Mouse (Mus musculus): ENCODE results near the gene Thbs4. TPM values are rescaled to one million over a fixed set of nuclear protein-coding genes. Genes with fewer than 3 reads are reported as not detected.

Thbs4 gene
- polyA plus RNA-seq, 2 experiments, result 0.03 to 0.12 TPM

- no peak overlapping the region for H3K4me2 ChIP-seq (ENCODE audit: low read depth)
- no peak overlapping the region for H3K27ac ChIP-seq
- peaks cover 23% of the 10 kb centered on the region for H3K36me3 ChIP-seq (replicated peaks; ENCODE audit: control insufficient read depth, insufficient read depth, low read depth)
- 90% methylated on average over 1 of the region's 1 CpGs for WGBS (ENCODE audit: insufficient replicate concordance)
- ATAC-seq (ENCODE audit: insufficient read depth) (no peak), DNase-seq (ENCODE audit: low read depth in 3 of 3, low spot score in 3 of 3) (no peak)
- TF ChIP-seq CTCF (IDR thresholded peaks at IDR 0.05; ENCODE audit: low read depth), result no peak
- no peak for TF ChIP-seq EP300 (IDR thresholded peaks at IDR 0.05; ENCODE audit: low read depth)
- H3K9me3 ChIP-seq (ENCODE audit: control insufficient read depth, low read length), result no peaks in the 10 kb centered on the region
- no peak overlapping the region for H3K9ac ChIP-seq (replicated peaks)
- H3K4me1 ChIP-seq (replicated peaks; ENCODE audit: control insufficient read depth in 2 of 2, insufficient read depth in 2 of 2, low read length in 1 of 2), result peaks cover 0 to 5% of the 10 kb centered on the region in 2 experiments; a peak in 1 of 4 replicates
- H3K4me3 ChIP-seq (ENCODE audit: insufficient read depth in 1 of 2, low read depth in 2 of 2, low read length in 2 of 2), result no peak overlapping the region
- no peaks in the 10 kb centered on the region for H3K27me3 ChIP-seq (ENCODE audit: control insufficient read depth, insufficient read depth, low read length)
Observed at GRCm38 (mm10) chr13:92711821-92712220, 82.8 kb downstream of the Thbs4 start.

- Histone ChIP-seq H3K4me1 (replicated peaks; ENCODE audit: control insufficient read depth in 2 of 2, insufficient read depth in 2 of 2, low read length in 1 of 2) (peaks cover 0 to 10% of the 10 kb centered on the region in 2 experiments; a peak in 2 of 4 replicates), H3K9me3 (ENCODE audit: control insufficient read depth, low read length) (no peaks in the 10 kb centered on the region), H3K4me3 (ENCODE audit: insufficient read depth in 1 of 2, low read depth in 2 of 2, low read length in 2 of 2) (no peak overlapping the region), H3K27me3 (ENCODE audit: control insufficient read depth, insufficient read depth, low read length) (no peaks in the 10 kb centered on the region), H3K27ac (no peak overlapping the region), H3K36me3 (replicated peaks; ENCODE audit: control insufficient read depth, insufficient read depth, low read depth) (peaks cover 31% of the 10 kb centered on the region), H3K4me2 (ENCODE audit: low read depth) (no peak overlapping the region), H3K9ac (replicated peaks) (no peak overlapping the region)
- no peak for TF ChIP-seq CTCF (IDR thresholded peaks at IDR 0.05; ENCODE audit: low read depth)
- TF ChIP-seq EP300 (IDR thresholded peaks at IDR 0.05; ENCODE audit: low read depth), result no peak
- no peak for ATAC-seq (ENCODE audit: insufficient read depth)
- DNase-seq (ENCODE audit: low read depth in 3 of 3, low spot score in 3 of 3), result no peak
- 16% methylated on average over 1 of the region's 1 CpGs for WGBS (ENCODE audit: insufficient replicate concordance)
Observed at GRCm38 (mm10) chr13:92710361-92710760, 84.3 kb downstream of the Thbs4 start.

GRCm38 (mm10) chr13:92709535-92709934, 85.1 kb downstream of the Thbs4 start:
- DNase-seq (ENCODE audit: low read depth in 3 of 3, low spot score in 3 of 3) (no peak), ATAC-seq (ENCODE audit: insufficient read depth) (no peak)
- Histone ChIP-seq H3K27ac (no peak overlapping the region), H3K27me3 (ENCODE audit: control insufficient read depth, insufficient read depth, low read length) (no peaks in the 10 kb centered on the region), H3K36me3 (replicated peaks; ENCODE audit: control insufficient read depth, insufficient read depth, low read depth) (peaks cover 36% of the 10 kb centered on the region), H3K4me2 (ENCODE audit: low read depth) (no peak overlapping the region), H3K9me3 (ENCODE audit: control insufficient read depth, low read length) (no peaks in the 10 kb centered on the region), H3K9ac (replicated peaks) (no peak overlapping the region), H3K4me3 (ENCODE audit: insufficient read depth in 1 of 2, low read depth in 2 of 2, low read length in 2 of 2) (no peak overlapping the region), H3K4me1 (replicated peaks; ENCODE audit: control insufficient read depth in 2 of 2, insufficient read depth in 2 of 2, low read length in 1 of 2) (peaks cover 0 to 12% of the 10 kb centered on the region in 2 experiments; a peak in 2 of 4 replicates)
- TF ChIP-seq CTCF (IDR thresholded peaks at IDR 0.05; ENCODE audit: low read depth), result no peak
- TF ChIP-seq EP300 (IDR thresholded peaks at IDR 0.05; ENCODE audit: low read depth), result no peak
- 74% methylated on average over 3 of the region's 3 CpGs for WGBS (ENCODE audit: insufficient replicate concordance)

- Histone ChIP-seq H3K27ac (no peak overlapping the region), H3K9me3 (ENCODE audit: control insufficient read depth, low read length) (no peaks in the 10 kb centered on the region), H3K27me3 (ENCODE audit: control insufficient read depth, insufficient read depth, low read length) (no peaks in the 10 kb centered on the region), H3K36me3 (replicated peaks; ENCODE audit: control insufficient read depth, insufficient read depth, low read depth) (peaks cover 38% of the 10 kb centered on the region), H3K4me3 (ENCODE audit: insufficient read depth in 1 of 2, low read depth in 2 of 2, low read length in 2 of 2) (no peak overlapping the region), H3K4me1 (replicated peaks; ENCODE audit: control insufficient read depth in 2 of 2, insufficient read depth in 2 of 2, low read length in 1 of 2) (peaks cover 0 to 12% of the 10 kb centered on the region in 2 experiments; a peak in 2 of 4 replicates), H3K4me2 (ENCODE audit: low read depth) (no peak overlapping the region), H3K9ac (replicated peaks) (no peak overlapping the region)
- no peak for ATAC-seq (ENCODE audit: insufficient read depth)
- no peak for DNase-seq (ENCODE audit: low read depth in 3 of 3, low spot score in 3 of 3)
- TF ChIP-seq CTCF (IDR thresholded peaks at IDR 0.05; ENCODE audit: low read depth), result no peak
- no peak for TF ChIP-seq EP300 (IDR thresholded peaks at IDR 0.05; ENCODE audit: low read depth)
- WGBS (ENCODE audit: insufficient replicate concordance), result 81% methylated on average over 1 of the region's 1 CpGs
Observed at GRCm38 (mm10) chr13:92708466-92708865, 86.2 kb downstream of the Thbs4 start.

- no peak for ATAC-seq (ENCODE audit: insufficient read depth)
- Histone ChIP-seq H3K4me2 (ENCODE audit: low read depth) (no peak overlapping the region), H3K27me3 (ENCODE audit: control insufficient read depth, insufficient read depth, low read length) (no peaks in the 10 kb centered on the region), H3K9me3 (ENCODE audit: control insufficient read depth, low read length) (no peaks in the 10 kb centered on the region), H3K4me3 (ENCODE audit: insufficient read depth in 1 of 2, low read depth in 2 of 2, low read length in 2 of 2) (no peak overlapping the region), H3K36me3 (replicated peaks; ENCODE audit: control insufficient read depth, insufficient read depth, low read depth) (peaks cover 41% of the 10 kb centered on the region), H3K9ac (replicated peaks) (no peak overlapping the region), H3K4me1 (replicated peaks; ENCODE audit: control insufficient read depth in 2 of 2, insufficient read depth in 2 of 2, low read length in 1 of 2) (peaks cover 0 to 12% of the 10 kb centered on the region in 2 experiments; a peak in 2 of 4 replicates), H3K27ac (no peak overlapping the region)
- 83% methylated on average over 2 of the region's 2 CpGs for WGBS (ENCODE audit: insufficient replicate concordance)
- TF ChIP-seq CTCF (IDR thresholded peaks at IDR 0.05; ENCODE audit: low read depth) (no peak), EP300 (IDR thresholded peaks at IDR 0.05; ENCODE audit: low read depth) (no peak)
- DNase-seq (ENCODE audit: low read depth in 3 of 3, low spot score in 3 of 3), result no peak
Observed at GRCm38 (mm10) chr13:92707941-92708340, 86.7 kb downstream of the Thbs4 start.

Data from liver, embryonic 14.5 days (tissue).